Mouse (Mus musculus) midbrain, embryonic 11.5 days (tissue): Measurements from ENCODE around the gene Mier1. TPM values are rescaled to one million over a fixed set of nuclear protein-coding genes. Genes with fewer than 3 reads are reported as not detected.

Experiments used
- ATAC-seq: fragments of 200-750 bp; cut with Nextera tagmentation; 2 replicates; pipeline ENCODE4 v1.8.0; 2017; ENCODE audit warnings: moderate TSS enrichment, moderate library complexity; ENCODE audit not compliant: low FRiP score
- DNase-seq: peaks from one replicate; pipeline ENCODE4 v3.0.0; 2015; ENCODE audit warnings: low spot score; ENCODE audit errors: missing footprints
- H3K27ac ChIP-seq: fragments of 300-500 bp; sonication (generic); 2 replicates; pipeline ENCODE4 v1.5.1; 2014; ENCODE audit warnings: low read depth, low read length
- H3K27me3 ChIP-seq: fragments of 300-500 bp; sonication (generic); 2 replicates; pipeline ENCODE4 v1.6.1; 2014; ENCODE audit warnings: mild to moderate bottlenecking, low read length, moderate library complexity, mixed read lengths; ENCODE audit not compliant: control insufficient read depth, insufficient read depth
- H3K36me3 ChIP-seq: fragments of 300-500 bp; sonication (generic); 2 replicates; pipeline ENCODE4 v1.6.1; 2014; ENCODE audit warnings: mild to moderate bottlenecking, low read length, moderate library complexity, mixed read lengths; ENCODE audit not compliant: control insufficient read depth, insufficient read depth
- H3K4me1 ChIP-seq: fragments of 300-500 bp; sonication (generic); 2 replicates; pipeline ENCODE4 v1.6.1; 2014; ENCODE audit warnings: low read length; ENCODE audit not compliant: control insufficient read depth, insufficient read depth
- H3K4me2 ChIP-seq: fragments of 300-500 bp; sonication (generic); 2 replicates; pipeline ENCODE4 v1.6.1; 2014; ENCODE audit warnings: mild to moderate bottlenecking, moderate library complexity
- H3K4me3 ChIP-seq: fragments of 300-500 bp; sonication (generic); 2 replicates; pipeline ENCODE4 v1.5.1; 2014; ENCODE audit warnings: low read depth, low read length
- H3K9ac ChIP-seq: fragments of 300-500 bp; sonication (generic); 2 replicates; pipeline ENCODE4 v1.6.1; 2014; ENCODE audit warnings: low read length
- H3K9me3 ChIP-seq: fragments of 300-500 bp; sonication (generic); 2 replicates; pipeline ENCODE4 v1.6.1; 2016; ENCODE audit warnings: low read length; ENCODE audit not compliant: control insufficient read depth
- WGBS: fragments of 180-500 bp; shearing (Covaris S2); extraction: QIAGEN DNeasy Blood & Tissue Kit; methylation state at CpG from one replicate; pipeline ENCODE4 v1.1.7; 2014; 5-methylcytosine and 5-hydroxymethylcytosine counted together
- polyA plus RNA-seq: library from polyadenylated mRNA; unstranded; fragments of >200 nt; fragmentation: Nextera tagmentation; extraction: Ambion mirVana; gene quantifications from 2 replicates; pipeline ENCODE4 v1.2.1, GENCODE M21; 2014

Mier1 gene
- 31.8 and 37.7 TPM in 2 replicates for polyA plus RNA-seq

DNA sequence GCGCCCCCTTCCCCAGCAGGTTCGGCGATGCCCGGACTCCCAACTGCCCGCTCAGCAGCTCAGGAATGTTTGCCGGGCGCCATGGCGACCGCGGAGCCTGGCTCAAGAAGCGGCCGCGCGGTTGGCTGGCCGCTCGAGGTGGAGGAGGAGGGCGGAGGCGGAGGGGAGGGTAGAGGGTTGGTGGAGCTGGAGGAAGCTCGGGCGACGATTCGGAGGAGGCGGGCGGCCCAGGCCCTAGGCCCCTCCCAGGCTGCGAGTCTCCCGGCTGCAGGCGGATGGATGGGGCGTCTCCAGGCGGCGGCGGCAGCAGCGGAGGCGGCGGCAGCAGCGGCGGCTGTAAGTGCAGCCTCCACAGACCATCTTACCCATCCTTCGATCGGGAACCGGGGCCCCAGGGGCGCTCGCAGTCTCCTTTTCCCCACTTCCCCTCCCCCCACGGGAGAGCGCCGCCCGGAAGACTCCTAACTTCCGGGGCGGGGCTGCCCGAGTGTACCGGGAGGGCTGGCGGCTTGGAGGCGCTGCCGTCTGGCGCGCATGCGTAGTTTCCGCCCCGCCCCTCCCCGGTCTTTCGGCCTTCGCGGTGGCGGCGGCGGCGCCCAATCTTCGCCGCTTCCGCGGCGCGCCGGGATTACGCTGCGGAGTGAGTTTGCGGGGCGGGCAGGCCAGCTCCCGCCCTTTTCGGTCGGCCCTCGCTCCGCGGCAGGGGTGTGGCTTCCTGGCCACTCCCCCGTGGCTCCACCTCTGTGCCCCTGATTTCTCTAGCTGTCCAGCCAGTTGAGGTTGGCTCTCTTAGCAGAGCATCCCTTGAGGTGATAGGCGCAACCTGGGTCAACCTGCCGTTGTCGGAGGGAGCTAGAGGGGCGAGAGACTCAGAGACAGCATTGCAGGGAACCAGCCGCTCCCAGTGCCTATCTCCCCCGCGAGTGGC, at the start of gene Mier1, which contains the start of gene Wdr78:
Mier1 (plus strand) TSS at position 207 of the 928 bp plus-strand sequence.
Wdr78 (minus strand) TSS at position 372 of the 928 bp plus-strand sequence.
- H3K27ac ChIP-seq = peak within 1 kb of the TSS; percentile 99
- H3K4me2 ChIP-seq = peak within 1 kb of the TSS; percentile 71
- H3K9me3 ChIP-seq = no peaks in the 10 kb centered on the region
- H3K27me3 ChIP-seq = no peaks in the 10 kb centered on the region
- peak within 1 kb of the TSS; percentile 95 for H3K9ac ChIP-seq
- DNase-seq (peak; percentile 99), ATAC-seq (peak; percentile 99)
- H3K4me3 ChIP-seq = peak within 1 kb of the TSS; percentile 82
- WGBS = under 1% methylated on average over 82 of the region's 90 CpGs
- H3K36me3 ChIP-seq = no peaks in the 10 kb centered on the region
- H3K4me1 ChIP-seq = peaks cover 17% of the 10 kb centered on the region

DNA sequence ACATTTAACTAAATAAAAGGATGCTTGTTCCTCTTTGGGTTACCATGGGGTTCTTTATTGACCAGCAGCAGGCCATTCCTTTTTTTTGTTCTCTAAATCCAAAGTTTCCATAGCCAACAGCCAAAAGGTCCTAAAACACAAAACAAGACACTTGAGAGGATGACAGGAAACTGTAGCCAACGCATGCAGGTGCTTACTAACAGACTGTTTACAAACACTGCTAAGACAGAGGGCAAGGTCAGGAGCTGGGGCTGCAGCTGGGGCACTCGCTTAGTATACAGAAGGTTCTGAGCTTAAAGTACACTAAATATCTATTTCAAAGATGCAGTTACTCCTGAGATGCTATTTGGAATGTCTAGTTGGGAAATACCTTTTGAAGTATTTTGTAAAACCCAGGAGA, 49.8 kb upstream of the Mier1 start:
- ATAC-seq (no peak), DNase-seq (peak; percentile 26)
- H3K36me3 ChIP-seq = no peaks in the 10 kb centered on the region
- H3K4me1 ChIP-seq = peaks cover 3% of the 10 kb centered on the region
- H3K27ac ChIP-seq = no peak overlapping the region
- no peaks in the 10 kb centered on the region for H3K9me3 ChIP-seq
- H3K4me3 ChIP-seq = no peak overlapping the region
- WGBS = 81% methylated on average over 2 of the region's 2 CpGs
- H3K9ac ChIP-seq = no peak overlapping the region
- H3K4me2 ChIP-seq = no peak overlapping the region
- H3K27me3 ChIP-seq = no peaks in the 10 kb centered on the region

DNA sequence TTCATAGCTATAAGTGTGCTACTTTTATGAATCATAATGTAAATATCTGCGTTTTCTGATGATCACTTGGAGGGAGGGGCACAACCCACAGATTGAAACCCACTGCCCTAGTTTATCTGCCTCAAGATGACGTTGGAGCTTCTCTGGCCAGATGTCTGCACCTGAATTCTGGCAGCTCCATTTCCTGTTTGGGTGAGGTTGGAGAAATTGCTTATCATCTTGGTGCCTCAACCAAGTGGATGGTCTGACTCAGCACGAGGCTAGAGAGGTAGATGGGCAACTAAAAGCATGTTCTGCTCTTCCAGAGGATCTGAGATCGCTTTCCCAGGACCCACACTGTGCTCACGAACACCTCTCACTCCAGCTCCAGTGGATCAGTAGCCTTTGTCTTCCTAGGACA, 49.2 kb upstream of the Mier1 start:
- no peak for ATAC-seq
- 78% methylated on average over 5 of the region's 5 CpGs for WGBS
- no peaks in the 10 kb centered on the region for H3K9me3 ChIP-seq

DNA sequence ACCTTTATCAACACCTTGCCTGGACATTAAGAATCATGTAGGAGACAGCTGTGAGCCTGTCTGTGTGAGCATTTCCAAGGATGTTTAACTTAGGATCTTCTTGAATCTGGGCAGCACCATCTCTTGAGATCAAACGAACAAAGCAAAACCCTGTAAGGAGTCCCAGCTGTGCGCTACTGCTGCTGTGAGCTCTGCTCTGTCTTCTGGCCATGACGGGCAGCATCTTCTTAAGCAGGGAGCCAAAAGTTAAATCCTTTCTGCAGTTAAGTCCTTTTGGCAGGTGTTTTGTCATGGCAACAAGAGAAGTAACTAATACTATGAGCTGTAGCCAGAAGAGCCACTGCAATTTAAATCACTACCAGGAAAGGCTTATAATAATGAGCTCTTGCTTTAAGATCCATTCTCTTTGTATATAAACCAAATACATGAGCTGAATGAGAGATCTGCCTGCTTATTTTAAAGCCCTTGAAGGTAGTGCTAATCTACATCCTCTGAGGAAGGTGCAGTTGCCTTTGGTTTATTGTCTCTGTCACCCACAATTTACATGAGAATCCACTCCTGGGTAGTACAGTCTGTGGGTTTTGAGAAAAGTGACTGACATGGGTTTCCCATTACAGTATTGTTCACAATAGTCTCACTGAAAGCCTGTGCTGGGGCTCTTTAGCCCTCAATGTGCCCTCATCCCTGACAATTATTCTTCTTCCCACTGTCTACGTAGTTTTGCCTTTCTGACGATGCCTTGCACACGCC, 46.1 kb upstream of the Mier1 start:
- Histone ChIP-seq H3K4me3 (no peak overlapping the region), H3K9me3 (no peaks in the 10 kb centered on the region), H3K36me3 (no peaks in the 10 kb centered on the region), H3K9ac (no peak overlapping the region), H3K4me1 (peaks cover 3% of the 10 kb centered on the region), H3K27ac (no peak overlapping the region), H3K4me2 (no peak overlapping the region), H3K27me3 (no peaks in the 10 kb centered on the region)
- ATAC-seq (no peak), DNase-seq (no peak)
- 47% methylated on average over 6 of the region's 6 CpGs for WGBS

More for the DNA sequence above, 49.2 kb upstream of the Mier1 start:
- peaks cover 3% of the 10 kb centered on the region for H3K4me1 ChIP-seq
- no peak overlapping the region for H3K27ac ChIP-seq
- no peak overlapping the region for H3K4me3 ChIP-seq
- H3K9ac ChIP-seq = no peak overlapping the region
- H3K27me3 ChIP-seq = no peaks in the 10 kb centered on the region
- no peak overlapping the region for H3K4me2 ChIP-seq
- no peak for DNase-seq
- H3K36me3 ChIP-seq = no peaks in the 10 kb centered on the region

DNA sequence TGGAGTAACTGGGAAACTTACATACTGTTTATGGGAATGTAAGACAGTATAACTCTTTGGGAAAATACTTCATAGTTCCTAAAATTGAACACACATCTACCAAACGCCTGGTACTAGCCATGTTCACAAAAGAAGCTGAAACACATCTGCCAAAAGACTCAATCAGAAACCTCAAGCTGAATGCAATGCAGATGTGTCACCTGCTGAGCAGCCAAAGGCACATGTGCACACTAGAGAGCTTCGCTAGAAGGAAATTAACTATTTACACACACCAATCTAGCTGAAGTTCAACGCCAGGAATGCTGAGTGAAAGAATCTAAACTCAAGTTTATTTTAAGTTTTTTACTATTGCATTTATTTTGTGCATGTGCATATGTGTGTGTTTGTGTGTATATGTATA, 43.6 kb upstream of the Mier1 start:
- no peak for DNase-seq

DNA sequence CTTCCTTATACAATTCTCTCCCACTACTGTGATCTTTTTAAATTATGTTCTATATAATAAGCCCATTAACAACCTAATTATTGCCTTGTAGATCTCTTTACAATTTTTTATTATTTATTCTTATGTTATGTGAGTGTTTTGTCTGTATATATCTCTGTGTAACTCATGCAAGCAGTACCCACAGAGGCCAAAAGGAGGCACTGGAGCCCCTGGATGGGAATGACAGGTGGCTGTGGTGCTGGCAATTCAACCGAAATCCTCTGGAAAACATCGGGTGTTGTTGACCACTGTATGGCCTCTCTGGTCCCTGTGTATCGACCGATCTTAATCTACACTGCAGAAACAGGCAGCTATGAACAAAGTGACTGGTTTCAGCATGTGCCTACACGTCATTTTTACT, 29.0 kb upstream of the Mier1 start:
- H3K36me3 ChIP-seq = no peaks in the 10 kb centered on the region
- H3K27ac ChIP-seq = no peak overlapping the region
- H3K27me3 ChIP-seq = no peaks in the 10 kb centered on the region
- no peak overlapping the region for H3K4me2 ChIP-seq
- no peak overlapping the region for H3K4me3 ChIP-seq
- H3K4me1 ChIP-seq = no peaks in the 10 kb centered on the region
- ATAC-seq = no peak
- WGBS = 92% methylated on average over 5 of the region's 5 CpGs
- DNase-seq = no peak
- H3K9me3 ChIP-seq = no peaks in the 10 kb centered on the region
- H3K9ac ChIP-seq = no peak overlapping the region

More for the DNA sequence above, 43.6 kb upstream of the Mier1 start:
- ATAC-seq = no peak
- Histone ChIP-seq H3K4me2 (no peak overlapping the region), H3K27me3 (no peaks in the 10 kb centered on the region), H3K36me3 (no peaks in the 10 kb centered on the region), H3K4me3 (no peak overlapping the region), H3K27ac (no peak overlapping the region), H3K9me3 (no peaks in the 10 kb centered on the region), H3K9ac (no peak overlapping the region), H3K4me1 (peaks cover 3% of the 10 kb centered on the region)
- 78% methylated on average over 3 of the region's 3 CpGs for WGBS

DNA sequence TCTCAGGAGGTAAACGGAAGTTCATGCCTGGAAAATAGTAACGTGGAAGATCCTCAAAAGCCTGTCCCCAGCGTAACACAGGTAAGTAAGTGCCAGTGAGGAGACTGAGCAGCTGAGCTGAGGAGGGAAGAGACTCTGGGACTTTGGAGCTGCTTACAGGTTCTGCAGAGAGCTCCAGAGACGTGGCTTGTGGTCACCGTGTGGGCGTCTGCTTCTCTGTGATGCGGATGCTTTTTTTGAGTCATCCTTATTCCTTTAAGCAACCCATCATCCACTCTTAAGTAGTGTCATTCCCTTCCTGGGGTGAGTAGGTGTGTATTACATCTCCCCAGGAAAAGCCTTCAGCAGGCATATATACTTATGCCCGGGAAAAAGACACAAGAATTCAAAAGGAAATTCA, 18.3 kb upstream of the Mier1 start:
- ATAC-seq (no peak), DNase-seq (no peak)
- no peaks in the 10 kb centered on the region for H3K27me3 ChIP-seq
- H3K27ac ChIP-seq = no peak overlapping the region
- no peaks in the 10 kb centered on the region for H3K36me3 ChIP-seq
- no peaks in the 10 kb centered on the region for H3K9me3 ChIP-seq
- no peak overlapping the region for H3K4me3 ChIP-seq
- no peak overlapping the region for H3K9ac ChIP-seq
- 87% methylated on average over 8 of the region's 8 CpGs for WGBS
- no peaks in the 10 kb centered on the region for H3K4me1 ChIP-seq
- H3K4me2 ChIP-seq = no peak overlapping the region

DNA sequence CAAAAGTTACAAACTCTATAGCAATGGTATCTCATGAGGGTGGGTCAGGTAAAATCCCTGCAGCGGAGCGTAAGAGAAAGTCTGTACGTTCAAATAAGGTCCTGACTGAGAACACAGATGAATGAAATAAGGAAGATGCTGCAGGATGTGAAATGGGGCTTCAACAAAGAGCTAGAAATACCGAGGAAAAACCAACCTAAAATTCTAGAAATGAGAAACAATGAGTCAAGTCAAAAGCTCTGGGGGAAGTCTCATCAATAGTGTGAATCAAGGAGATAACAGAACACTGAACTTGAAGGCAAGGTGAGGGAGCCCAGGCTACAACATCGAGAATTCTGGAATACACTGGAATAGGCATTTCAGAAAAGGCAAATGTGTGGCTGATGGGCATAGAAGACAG, 15.7 kb upstream of the Mier1 start:
- Histone ChIP-seq H3K4me1 (no peaks in the 10 kb centered on the region), H3K27ac (no peak overlapping the region), H3K9ac (no peak overlapping the region), H3K27me3 (no peaks in the 10 kb centered on the region), H3K4me3 (no peak overlapping the region), H3K4me2 (no peak overlapping the region), H3K9me3 (no peaks in the 10 kb centered on the region), H3K36me3 (no peaks in the 10 kb centered on the region)
- DNase-seq (no peak), ATAC-seq (no peak)
- WGBS = 94% methylated on average over 5 of the region's 5 CpGs

DNA sequence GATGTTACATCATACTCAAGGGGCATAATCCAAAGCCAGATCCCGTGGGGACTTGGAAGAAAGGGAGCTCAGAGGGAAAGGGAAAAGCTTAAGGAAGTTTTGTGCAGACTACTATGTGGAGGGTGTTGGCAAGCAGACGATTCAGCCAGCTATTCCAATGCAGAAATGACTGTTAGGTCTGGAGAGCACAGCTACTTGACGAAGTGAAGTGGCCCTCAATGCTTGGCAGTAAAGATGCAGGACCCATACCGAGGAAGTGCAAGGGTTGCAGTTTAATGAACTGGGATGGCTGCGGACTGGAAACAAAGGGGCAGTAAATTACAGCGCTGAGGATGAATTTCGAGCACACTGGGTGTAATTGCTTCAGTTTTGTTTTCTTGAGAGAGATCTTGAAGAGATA, 1.5 kb upstream of the Mier1 start:
- no peaks in the 10 kb centered on the region for H3K9me3 ChIP-seq
- 75% methylated on average over 7 of the region's 7 CpGs for WGBS
- H3K36me3 ChIP-seq = no peaks in the 10 kb centered on the region
- H3K27me3 ChIP-seq = no peaks in the 10 kb centered on the region
- H3K4me1 ChIP-seq = peaks cover 17% of the 10 kb centered on the region
- ATAC-seq (no peak), DNase-seq (no peak)
- peak overlapping the region; percentile 82 for H3K4me3 ChIP-seq
- H3K27ac ChIP-seq = no peak overlapping the region
- H3K9ac ChIP-seq = peak overlapping the region; percentile 95
- H3K4me2 ChIP-seq = peak overlapping the region; percentile 71
